Mouse (Mus musculus) neural tube, embryonic 13.5 days (tissue): ENCODE measurements around the gene Frem2. TPM values are rescaled to one million over a fixed set of nuclear protein-coding genes. Genes with fewer than 3 reads are reported as not detected.

ENCODE experiments used
- ATAC-seq: fragments of 200-750 bp; cut with Nextera tagmentation; 2 replicates; pipeline ENCODE4 v1.8.0; 2017; ENCODE audit warnings: low read depth, mild to moderate bottlenecking, moderate TSS enrichment, moderate library complexity
- H3K27ac ChIP-seq: fragments of 300-500 bp; sonication (generic); replicated peaks from 2 replicates; pipeline ENCODE4 v1.5.1; 2015; ENCODE audit warnings: moderate library complexity, mild to moderate bottlenecking, inconsistent platforms
- H3K27me3 ChIP-seq: fragments of 300-500 bp; sonication (generic); 2 replicates; pipeline ENCODE4 v1.6.1; 2015; ENCODE audit warnings: mild to moderate bottlenecking, inconsistent platforms
- H3K36me3 ChIP-seq: fragments of 300-500 bp; sonication (generic); 2 replicates; pipeline ENCODE4 v1.6.1; 2015; ENCODE audit warnings: mild to moderate bottlenecking, inconsistent platforms
- H3K4me1 ChIP-seq: fragments of 300-500 bp; sonication (generic); replicated peaks from 2 replicates; pipeline ENCODE4 v1.6.1; 2015; ENCODE audit warnings: inconsistent platforms
- H3K4me2 ChIP-seq: fragments of 300-500 bp; sonication (generic); 2 replicates; pipeline ENCODE4 v1.6.1; 2015; ENCODE audit warnings: inconsistent platforms, mild to moderate bottlenecking, moderate library complexity
- H3K4me3 ChIP-seq: fragments of 300-500 bp; sonication (generic); 2 replicates; pipeline ENCODE4 v1.5.1; 2015; ENCODE audit warnings: mild to moderate bottlenecking, inconsistent platforms
- H3K9ac ChIP-seq: fragments of 300-500 bp; sonication (generic); 2 replicates; pipeline ENCODE4 v1.6.1; 2015; ENCODE audit warnings: moderate library complexity, mild to moderate bottlenecking, inconsistent platforms
- H3K9me3 ChIP-seq: fragments of 300-500 bp; sonication (generic); 2 replicates; pipeline ENCODE4 v1.6.1; 2016; ENCODE audit warnings: inconsistent platforms
- WGBS: fragments of 180-500 bp; shearing (Covaris S2); methylation state at CpG from one replicate; pipeline ENCODE4 v1.1.7; 2015; 5-methylcytosine and 5-hydroxymethylcytosine counted together
- polyA plus RNA-seq: library from polyadenylated mRNA; unstranded; fragments of >200 nt; fragmentation: Nextera tagmentation; extraction: Ambion mirVana; gene quantifications from 2 replicates; pipeline ENCODE4 v1.2.1, GENCODE M21; 2015

Frem2 gene
- polyA plus RNA-seq, 1 experiment from 2014 or later: 1.5 TPM

DNA sequence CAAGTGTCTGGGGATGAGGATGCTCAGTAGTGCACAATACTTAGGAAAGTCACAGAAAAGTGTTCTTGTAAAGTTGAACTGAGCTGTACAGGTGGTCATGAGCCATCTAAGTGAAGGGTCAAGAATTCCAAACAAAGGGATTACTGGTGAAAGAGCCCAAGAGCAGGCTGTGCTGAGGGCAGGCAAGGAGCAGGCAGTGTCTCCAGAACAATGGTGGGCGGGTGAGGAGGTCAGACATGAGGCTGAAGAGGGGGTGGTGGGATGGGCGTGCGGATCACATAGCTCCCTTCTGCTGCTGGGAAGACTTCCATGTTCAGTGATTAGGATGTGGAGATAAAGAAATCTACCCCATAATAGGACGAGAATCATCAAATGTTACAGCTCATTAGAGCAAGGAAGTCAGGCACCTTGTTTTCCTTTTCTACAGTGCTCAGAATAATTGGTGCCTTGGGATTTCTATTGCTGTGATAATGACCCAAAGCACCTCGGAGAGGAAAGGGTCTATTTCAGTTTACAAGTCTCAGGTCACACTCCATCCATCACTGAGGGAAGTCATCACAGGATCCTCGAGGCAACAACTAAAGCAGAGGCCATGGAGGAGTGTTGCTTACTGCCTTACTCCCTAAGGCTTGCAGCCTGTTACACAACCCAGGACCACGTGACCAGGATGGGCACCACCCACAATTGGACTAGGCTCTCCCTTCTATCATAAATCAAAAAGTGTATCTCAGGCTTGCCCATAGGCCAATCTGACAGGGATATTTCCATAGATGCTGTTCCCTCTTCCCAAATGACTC is 80.6 kb downstream of the Frem2 start:
- H3K36me3 ChIP-seq: no peaks in the 10 kb centered on the region
- H3K27me3 ChIP-seq: no peaks in the 10 kb centered on the region
- ATAC-seq: no peak
- no peak overlapping the region for H3K4me2 ChIP-seq
- H3K4me1 ChIP-seq: peaks cover 5% of the 10 kb centered on the region; the same call in 1 of the 2 replicates
- H3K9me3 ChIP-seq: no peaks in the 10 kb centered on the region
- no peak overlapping the region for H3K27ac ChIP-seq
- H3K9ac ChIP-seq: no peak overlapping the region
- WGBS: 22% methylated on average over 7 of the region's 7 CpGs
- H3K4me3 ChIP-seq: no peak overlapping the region

DNA sequence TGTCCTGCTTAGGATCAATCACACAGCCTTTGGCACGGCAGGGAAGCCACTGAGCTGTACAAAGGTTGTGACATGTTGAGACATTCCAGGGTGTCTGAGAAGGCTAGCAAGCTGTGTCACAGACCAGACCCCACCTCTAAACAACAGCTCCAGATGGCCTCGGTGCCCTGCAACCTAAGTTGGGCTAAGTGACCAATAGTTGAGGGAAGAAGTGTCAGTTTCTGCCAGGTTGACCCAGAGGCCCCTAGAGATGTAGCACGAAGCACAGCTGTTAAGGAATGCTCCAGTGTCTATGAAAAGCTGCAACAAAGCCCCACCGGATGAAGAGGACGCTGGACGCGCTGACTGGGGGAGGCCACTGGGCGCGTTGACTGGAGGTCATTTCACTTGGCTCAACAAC is 83.0 kb downstream of the Frem2 start:
- WGBS: 39% methylated on average over 9 of the region's 9 CpGs
- no peak for ATAC-seq
- Histone ChIP-seq H3K36me3 (no peaks in the 10 kb centered on the region), H3K4me3 (no peak overlapping the region), H3K27ac (no peak overlapping the region), H3K4me1 (peaks cover 5% of the 10 kb centered on the region; the same call in 1 of the 2 replicates), H3K9ac (no peak overlapping the region), H3K9me3 (no peaks in the 10 kb centered on the region), H3K4me2 (no peak overlapping the region), H3K27me3 (no peaks in the 10 kb centered on the region)

DNA sequence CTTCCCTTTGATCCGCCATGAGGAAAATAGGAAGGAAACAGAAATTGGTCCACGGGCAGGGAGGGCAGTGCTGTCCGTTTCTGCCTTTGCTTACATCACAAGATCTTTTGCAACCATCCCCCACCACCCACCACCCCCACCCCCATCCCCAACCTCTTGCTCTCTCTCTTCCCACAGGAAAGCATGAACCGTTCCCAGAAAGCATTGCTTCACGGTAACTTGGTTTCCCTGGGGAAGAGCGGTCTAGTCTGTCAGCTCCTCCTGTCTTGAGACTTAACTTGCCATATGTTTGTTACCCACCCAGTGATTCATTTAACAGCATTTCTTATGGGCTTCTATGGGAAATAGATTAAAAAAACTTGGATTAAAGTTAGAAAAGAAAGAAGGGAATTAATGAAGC is 85.5 kb downstream of the Frem2 start:
- H3K27ac ChIP-seq: no peak overlapping the region
- H3K36me3 ChIP-seq: no peaks in the 10 kb centered on the region
- H3K4me2 ChIP-seq: no peak overlapping the region
- no peak overlapping the region for H3K4me3 ChIP-seq
- no peaks in the 10 kb centered on the region for H3K9me3 ChIP-seq
- no peak for ATAC-seq
- peaks cover 5% of the 10 kb centered on the region; the same call in 1 of the 2 replicates for H3K4me1 ChIP-seq
- H3K9ac ChIP-seq: no peak overlapping the region
- WGBS: 73% methylated on average over 6 of the region's 6 CpGs
- no peaks in the 10 kb centered on the region for H3K27me3 ChIP-seq

DNA sequence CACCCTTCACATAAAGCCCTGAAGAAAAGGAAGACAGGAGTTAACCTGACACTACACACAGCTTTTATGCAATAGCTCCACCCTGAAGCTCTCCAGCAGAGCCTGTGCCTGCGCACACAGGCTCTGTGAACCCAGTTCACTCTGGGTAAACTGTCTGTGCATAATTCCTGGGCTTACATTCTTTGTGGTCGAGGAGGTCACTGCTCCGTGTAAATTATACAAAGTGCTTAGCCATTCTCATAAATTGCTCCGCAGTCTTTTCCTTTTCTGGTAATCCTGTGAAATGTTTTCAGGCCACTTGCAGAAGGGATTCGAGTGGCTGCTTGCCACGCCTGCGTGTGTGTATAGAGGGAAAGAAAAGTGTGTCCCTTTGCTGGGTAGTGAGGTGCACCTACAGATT is 92.6 kb downstream of the Frem2 start:
- Histone ChIP-seq H3K4me2 (no peak overlapping the region), H3K9ac (peak overlapping the region; percentile 12; the same call in 1 of the 2 replicates), H3K27ac (no peak overlapping the region), H3K4me3 (no peak overlapping the region), H3K27me3 (no peaks in the 10 kb centered on the region), H3K4me1 (peaks cover 29% of the 10 kb centered on the region), H3K9me3 (no peaks in the 10 kb centered on the region), H3K36me3 (no peaks in the 10 kb centered on the region)
- peak; percentile 47; the same call in 1 of the 2 replicates for ATAC-seq
- WGBS: 19% methylated on average over 7 of the region's 7 CpGs

DNA sequence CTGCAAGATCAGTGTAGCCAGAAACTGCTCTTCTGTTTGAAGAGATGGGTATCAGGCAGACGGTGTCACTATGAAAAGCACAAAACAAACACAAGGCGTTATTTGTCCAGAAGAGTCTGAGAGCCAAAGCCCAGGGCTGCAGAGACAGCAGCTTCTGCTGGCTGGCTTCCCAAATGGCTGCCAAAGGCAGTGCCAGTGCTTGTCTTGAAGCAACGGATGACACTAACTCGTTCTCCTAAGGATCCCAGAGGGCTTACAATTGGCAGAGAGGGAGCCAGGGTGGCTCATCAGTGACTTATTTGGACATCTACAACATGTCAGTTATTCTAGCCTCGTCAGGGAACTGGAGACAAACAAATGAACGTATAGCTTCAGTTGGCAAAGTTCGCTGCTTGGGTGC is 93.4 kb downstream of the Frem2 start:
- peak; percentile 73 for ATAC-seq
- no peaks in the 10 kb centered on the region for H3K9me3 ChIP-seq
- H3K9ac ChIP-seq: no peak overlapping the region
- H3K4me3 ChIP-seq: no peak overlapping the region
- whole genome bisulfite sequencing: 33% methylated on average over 7 of the region's 7 CpGs
- H3K27ac ChIP-seq: peak overlapping the region; percentile 29; the same call in 1 of the 2 replicates
- peaks cover 36% of the 10 kb centered on the region for H3K4me1 ChIP-seq
- H3K27me3 ChIP-seq: no peaks in the 10 kb centered on the region
- H3K4me2 ChIP-seq: no peak overlapping the region
- H3K36me3 ChIP-seq: no peaks in the 10 kb centered on the region

DNA sequence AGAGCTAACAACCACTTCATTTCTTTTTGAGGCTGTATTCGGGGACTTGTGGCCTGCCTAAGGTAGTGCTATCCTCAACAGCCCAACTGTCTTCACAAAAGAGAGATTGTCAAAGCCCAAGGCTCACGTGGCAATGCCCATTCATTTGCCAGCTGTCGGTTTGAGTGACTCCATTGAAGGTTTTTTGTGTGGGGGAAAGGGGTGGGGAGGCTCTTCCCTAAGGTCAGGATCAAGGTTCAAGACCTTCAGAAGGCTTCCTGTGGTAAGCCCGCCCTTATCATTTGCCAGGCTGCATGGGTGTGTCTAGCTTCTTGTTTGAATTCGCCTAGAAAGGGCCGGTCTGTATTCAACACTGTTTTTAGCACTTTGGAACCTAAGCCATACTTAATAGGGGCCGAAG is 95.3 kb downstream of the Frem2 start:
- Histone ChIP-seq H3K4me2 (no peak overlapping the region), H3K27ac (no peak overlapping the region), H3K27me3 (no peaks in the 10 kb centered on the region), H3K9ac (no peak overlapping the region), H3K4me3 (no peak overlapping the region), H3K36me3 (no peaks in the 10 kb centered on the region), H3K4me1 (peaks cover 46% of the 10 kb centered on the region), H3K9me3 (no peaks in the 10 kb centered on the region)
- no peak for ATAC-seq
- 40% methylated on average over 7 of the region's 7 CpGs for WGBS

DNA sequence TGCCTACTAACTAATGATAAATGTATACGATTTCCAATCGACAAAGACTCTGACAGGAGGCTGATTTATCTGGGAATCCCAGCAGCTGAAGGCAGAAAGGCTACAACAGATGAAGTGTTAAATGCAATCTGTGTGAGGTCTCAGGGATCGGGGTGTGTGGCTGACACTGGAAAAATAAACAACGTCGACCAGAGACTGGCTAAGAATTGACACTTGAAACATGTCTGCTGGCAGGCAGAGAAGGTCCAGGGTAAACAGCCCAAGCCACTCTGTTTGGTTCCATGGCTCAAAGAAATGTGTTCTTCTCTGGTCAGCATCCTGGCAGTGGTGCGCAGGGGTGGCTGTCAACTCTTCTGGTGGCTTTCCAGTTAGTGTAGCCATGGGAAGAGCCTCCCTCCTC is 98.1 kb downstream of the Frem2 start:
- H3K9ac ChIP-seq: no peak overlapping the region
- H3K9me3 ChIP-seq: no peaks in the 10 kb centered on the region
- H3K4me3 ChIP-seq: no peak overlapping the region
- no peak for ATAC-seq
- H3K4me2 ChIP-seq: no peak overlapping the region
- H3K36me3 ChIP-seq: no peaks in the 10 kb centered on the region
- peaks cover 37% of the 10 kb centered on the region for H3K4me1 ChIP-seq
- H3K27me3 ChIP-seq: no peaks in the 10 kb centered on the region
- WGBS: 32% methylated on average over 6 of the region's 6 CpGs
- no peak overlapping the region for H3K27ac ChIP-seq

DNA sequence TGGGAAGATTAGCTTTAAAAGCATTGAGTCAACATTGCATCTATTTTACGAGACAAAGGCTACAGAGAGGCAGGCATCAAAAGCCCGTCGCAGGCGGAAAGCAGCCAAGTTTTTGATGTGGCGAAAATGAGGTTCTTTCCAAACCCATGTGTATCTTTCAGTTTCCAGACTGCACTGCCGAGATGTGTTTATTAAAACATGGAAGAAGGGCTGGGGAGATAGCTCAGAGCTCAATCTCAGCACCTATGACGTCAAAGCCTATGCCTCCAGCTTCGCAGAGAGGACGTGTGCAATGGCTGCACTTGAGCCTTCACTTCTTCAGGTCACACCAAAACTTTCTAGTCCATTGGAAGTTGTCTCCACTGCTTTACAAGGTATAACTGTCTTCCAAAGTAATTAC is 98.9 kb downstream of the Frem2 start:
- Histone ChIP-seq H3K27ac (no peak overlapping the region), H3K4me1 (peaks cover 32% of the 10 kb centered on the region), H3K36me3 (no peaks in the 10 kb centered on the region), H3K4me2 (no peak overlapping the region), H3K9me3 (no peaks in the 10 kb centered on the region), H3K9ac (no peak overlapping the region), H3K27me3 (no peaks in the 10 kb centered on the region), H3K4me3 (no peak overlapping the region)
- ATAC-seq: no peak
- 92% methylated on average over 9 of the region's 9 CpGs for WGBS

DNA sequence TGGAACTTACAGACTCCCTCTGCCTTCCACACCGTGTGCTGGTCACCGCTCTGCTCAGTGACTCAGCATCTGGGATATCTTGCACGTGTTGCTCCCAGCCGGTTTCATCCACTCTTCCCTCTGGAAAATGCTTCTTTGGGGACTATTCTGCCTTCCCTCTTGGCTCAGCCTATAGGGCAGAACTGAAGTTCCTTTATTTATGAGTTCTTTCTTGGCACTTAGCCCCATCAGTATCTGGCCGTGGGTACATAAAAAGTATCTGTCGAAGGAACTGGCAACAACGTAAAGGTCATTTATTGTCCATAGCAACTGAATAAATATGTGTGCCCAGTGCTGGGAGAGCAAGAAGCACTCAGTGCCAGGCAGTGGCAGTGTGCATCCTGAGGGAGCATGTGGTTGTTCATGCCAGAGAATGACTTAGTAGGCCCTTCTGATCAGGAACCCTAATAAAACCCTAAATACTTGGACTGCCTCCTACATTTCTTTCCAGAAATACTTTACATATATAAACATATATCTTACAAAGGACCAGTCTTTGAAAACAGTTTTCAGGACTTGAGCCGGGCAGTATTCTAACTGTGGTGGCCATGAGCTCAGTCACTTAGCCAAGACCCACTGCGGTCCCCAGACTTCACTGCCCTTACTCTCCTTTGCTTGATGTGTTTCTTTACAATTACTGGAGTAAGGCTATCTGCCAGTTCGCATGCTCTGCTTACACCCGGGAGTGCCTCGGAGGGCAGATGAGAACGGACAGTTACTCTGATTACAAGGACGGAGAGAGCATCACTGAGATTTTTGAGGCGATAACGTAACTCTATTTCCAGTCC is 99.6 kb downstream of the Frem2 start:
- H3K9ac ChIP-seq: no peak overlapping the region
- H3K4me3 ChIP-seq: no peak overlapping the region
- H3K4me2 ChIP-seq: no peak overlapping the region
- no peaks in the 10 kb centered on the region for H3K27me3 ChIP-seq
- no peaks in the 10 kb centered on the region for H3K9me3 ChIP-seq
- no peaks in the 10 kb centered on the region for H3K36me3 ChIP-seq
- peak; percentile 64; the same call in 1 of the 2 replicates for ATAC-seq
- H3K4me1 ChIP-seq: peaks cover 33% of the 10 kb centered on the region
- 73% methylated on average over 16 of the region's 16 CpGs for WGBS
- no peak overlapping the region for H3K27ac ChIP-seq

DNA sequence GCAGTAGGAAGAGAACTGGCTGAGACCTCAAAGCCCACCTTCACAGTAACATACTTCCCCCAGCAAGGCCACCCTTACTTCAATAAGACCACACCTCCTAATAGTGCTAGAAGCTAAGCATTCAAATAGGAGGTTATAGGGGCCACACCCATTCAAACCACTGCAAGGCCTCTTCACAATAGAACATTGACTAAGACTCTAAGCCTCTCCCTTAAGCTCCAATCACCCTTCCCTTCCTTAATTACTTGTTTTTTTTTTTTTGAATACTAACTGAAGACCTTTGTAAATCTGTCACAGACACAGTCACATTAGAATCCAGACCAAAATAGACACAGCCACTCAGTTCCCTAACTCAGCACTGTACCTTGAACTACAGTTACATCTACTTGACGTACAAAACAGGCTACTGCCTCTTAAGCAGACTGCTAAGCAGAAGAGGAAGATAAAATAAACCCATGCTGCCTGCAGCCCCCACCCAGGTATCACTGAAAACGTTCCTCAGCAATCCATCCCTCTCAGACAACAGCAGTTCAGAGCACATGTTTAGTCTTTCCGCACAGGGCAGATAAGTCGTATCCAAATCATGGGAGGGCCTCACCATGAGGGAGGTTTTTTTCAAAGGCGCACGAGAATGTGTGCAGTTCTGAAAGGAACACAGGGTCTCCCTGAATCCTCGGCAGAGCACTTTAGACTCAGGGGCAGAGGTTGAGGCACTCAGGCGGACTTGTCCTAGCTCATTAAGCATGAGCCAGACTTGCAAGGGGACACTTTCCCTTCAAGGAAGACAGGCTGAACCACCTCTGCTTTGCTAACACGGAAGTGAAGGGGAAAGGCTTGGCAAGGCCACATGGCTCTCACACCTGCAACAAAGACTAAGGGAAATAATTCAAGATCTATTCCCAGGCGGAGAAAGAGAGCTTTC is 101.9 kb downstream of the Frem2 start:
- H3K4me2 ChIP-seq: no peak overlapping the region
- H3K36me3 ChIP-seq: no peaks in the 10 kb centered on the region
- no peak overlapping the region for H3K4me3 ChIP-seq
- H3K27me3 ChIP-seq: no peaks in the 10 kb centered on the region
- ATAC-seq: no peak
- no peak overlapping the region for H3K27ac ChIP-seq
- H3K9ac ChIP-seq: no peak overlapping the region
- peaks cover 22% of the 10 kb centered on the region for H3K4me1 ChIP-seq
- WGBS: 73% methylated on average over 10 of the region's 10 CpGs
- H3K9me3 ChIP-seq: no peaks in the 10 kb centered on the region

DNA sequence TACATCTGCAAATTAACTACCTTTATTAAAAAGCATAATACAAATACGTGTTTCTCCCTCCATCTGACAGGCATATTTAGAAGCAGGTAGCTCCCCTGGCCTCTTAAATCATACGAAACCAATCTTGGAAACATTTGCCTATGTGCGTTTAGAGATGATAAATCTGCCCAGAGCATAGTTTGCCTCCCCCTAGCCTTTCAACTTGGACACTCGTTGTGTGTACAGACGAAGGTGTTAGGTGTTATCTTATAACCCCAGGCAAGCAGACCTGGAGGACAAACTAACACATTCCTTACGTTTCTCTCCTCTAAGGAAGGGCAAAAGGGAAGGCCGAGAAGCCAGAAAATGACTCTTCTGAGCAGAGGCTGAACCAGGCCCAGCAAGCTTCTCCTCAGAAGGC is 104.5 kb downstream of the Frem2 start:
- no peak for ATAC-seq
- no peaks in the 10 kb centered on the region for H3K27me3 ChIP-seq
- WGBS: 73% methylated on average over 7 of the region's 7 CpGs
- no peaks in the 10 kb centered on the region for H3K36me3 ChIP-seq
- no peak overlapping the region for H3K9ac ChIP-seq
- no peak overlapping the region for H3K4me2 ChIP-seq
- no peak overlapping the region for H3K27ac ChIP-seq
- H3K4me3 ChIP-seq: no peak overlapping the region
- peaks cover 14% of the 10 kb centered on the region for H3K4me1 ChIP-seq
- no peaks in the 10 kb centered on the region for H3K9me3 ChIP-seq
